Comparison of ENCODE assay signal across 35 mouse cellular contexts in genomic region chr3:19457431-19457830, GRCm38 (mm10).
"Had no signal": no experiment of that assay in that cellular context is flagged by ENCODE, and none has a peak within 500 bp of the region (broad histone marks: within the 10 kb centered on the region; RNA-seq: fewer than 3 reads in every experiment).

No protein-coding gene starts in this region.

- H3K36me3 ChIP-seq: heart, embryonic 10.5 days; heart, embryonic 12.5 days; heart, embryonic 13.5 days; heart, embryonic 15.5 days; hindbrain, embryonic 10.5 days; hindbrain, embryonic 12.5 days; hindbrain, embryonic 13.5 days; hindbrain, embryonic 15.5 days; intestine, embryonic 15.5 days; kidney, embryonic 15.5 days had no signal

- H3K27ac ChIP-seq: heart, embryonic 10.5 days; heart, embryonic 13.5 days; heart, embryonic 15.5 days; hindbrain, embryonic 10.5 days; hindbrain, embryonic 12.5 days; hindbrain, embryonic 13.5 days; hindbrain, embryonic 14.5 days; hindbrain, embryonic 15.5 days; hindbrain, postnatal 0 days; intestine, embryonic 15.5 days; kidney, embryonic 15.5 days; kidney, postnatal 0 days; layer of hippocampus, adult 2 months had no signal

- DNase-seq: heart, postnatal 10 days; heart, postnatal 14 days; heart, postnatal 36 days; heart, postnatal 4 days; kidney, adult 11 months; kidney, adult 18-20 months; kidney, adult 2 months; kidney, adult 8-10 months; kidney, adult 9 months; kidney, postnatal 10 days; kidney, postnatal 14 days; kidney, postnatal 25 days; kidney, postnatal 36 days; kidney, postnatal 4 days; layer of hippocampus, adult 9-11 months; layer of hippocampus, postnatal 36 days had no signal

- H3K9ac ChIP-seq: heart, embryonic 12.5 days; heart, embryonic 13.5 days; heart, embryonic 15.5 days; hindbrain, embryonic 12.5 days; hindbrain, embryonic 13.5 days; hindbrain, embryonic 14.5 days; hindbrain, embryonic 15.5 days; intestine, embryonic 15.5 days; kidney, embryonic 15.5 days had no signal

- H3K4me2 ChIP-seq: heart, embryonic 11.5 days; heart, embryonic 12.5 days; heart, embryonic 13.5 days; heart, embryonic 15.5 days; hindbrain, embryonic 12.5 days; hindbrain, embryonic 13.5 days; hindbrain, embryonic 14.5 days; hindbrain, embryonic 15.5 days; intestine, embryonic 15.5 days; kidney, embryonic 15.5 days had no signal

- H3K27me3 ChIP-seq: heart, embryonic 12.5 days; heart, embryonic 13.5 days; heart, embryonic 15.5 days; hindbrain, embryonic 12.5 days; hindbrain, embryonic 13.5 days; hindbrain, embryonic 15.5 days; intestine, embryonic 15.5 days; kidney, embryonic 15.5 days had no signal

- H3K4me3 ChIP-seq: heart, embryonic 10.5 days; heart, embryonic 12.5 days; heart, embryonic 13.5 days; heart, embryonic 15.5 days; hindbrain, embryonic 10.5 days; hindbrain, embryonic 12.5 days; hindbrain, embryonic 13.5 days; hindbrain, embryonic 15.5 days; intestine, embryonic 15.5 days; kidney, embryonic 15.5 days; layer of hippocampus, adult 2 months had no signal

- H3K4me1 ChIP-seq: heart, embryonic 10.5 days; heart, embryonic 12.5 days; heart, embryonic 13.5 days; heart, embryonic 15.5 days; hindbrain, embryonic 10.5 days; hindbrain, embryonic 12.5 days; hindbrain, embryonic 13.5 days; hindbrain, embryonic 15.5 days; intestine, embryonic 15.5 days; kidney, embryonic 15.5 days had no signal

- ATAC-seq: hindbrain, embryonic 16.5 days; hindbrain, postnatal 0 days; inflammation-experienced regulatory T-cells, adult 6 months; intestine, embryonic 15.5 days; intestine, embryonic 16.5 days; intestine, postnatal 0 days had no signal

- H3K9me3 ChIP-seq: heart, embryonic 10.5 days; heart, embryonic 12.5 days; heart, embryonic 13.5 days; heart, embryonic 15.5 days; hindbrain, embryonic 10.5 days; hindbrain, embryonic 12.5 days; hindbrain, embryonic 13.5 days; hindbrain, embryonic 15.5 days; intestine, embryonic 15.5 days; kidney, embryonic 15.5 days had no signal
